Mouse (Mus musculus) embryo, embryonic 11.5 days (tissue): ENCODE measurements around the gene Gm3448.
"Not testable (repeated sequence)": the region's sequence is repeated elsewhere in the genome, so short reads cannot be mapped to it uniquely, and the experiment has no call there.

Source experiments
- DNase-seq: peaks from one replicate; pipeline ENCODE4 v3.0.0-alpha.2; 2012; ENCODE audit warnings: low read depth, low spot score

Gm3448 gene

GRCm38 (mm10) chr17:15041175-15041729 lies at the start of gene Gm3448, which contains the start of the genes Ermard and Tcte3:
Gene Gm3448 (minus strand): TSS chr17:15041537.
Gene Ermard (plus strand): TSS chr17:15041208.
Gene Tcte3 (minus strand): TSS chr17:15041488.
- not testable (repeated sequence) for DNase-seq

- DNase-seq = no peak
Observed at GRCm38 (mm10) chr17:15088591-15089001, 47.3 kb upstream of the Gm3448 start.

DNA sequence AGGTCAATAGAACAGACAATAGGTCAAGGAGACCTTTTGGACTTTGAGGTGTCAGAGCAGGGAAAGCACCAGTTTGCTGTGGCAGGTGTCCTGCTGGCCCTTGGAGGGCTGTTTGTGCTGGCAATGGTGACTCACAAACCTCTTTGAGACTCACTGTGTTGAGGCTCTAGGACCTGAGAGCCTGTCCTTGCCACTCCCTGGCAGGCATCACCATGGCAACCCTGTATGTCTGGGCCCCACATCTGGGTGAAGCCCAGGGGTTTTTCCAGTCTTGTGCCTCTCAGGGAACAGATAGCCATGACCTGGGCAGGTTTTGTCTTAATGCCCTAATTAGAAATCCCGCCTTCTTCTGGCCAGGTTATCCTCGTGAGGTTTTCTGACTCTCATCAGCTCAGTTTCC lies 46.8 kb upstream of the Gm3448 start:
- DNase-seq = no peak

DNA sequence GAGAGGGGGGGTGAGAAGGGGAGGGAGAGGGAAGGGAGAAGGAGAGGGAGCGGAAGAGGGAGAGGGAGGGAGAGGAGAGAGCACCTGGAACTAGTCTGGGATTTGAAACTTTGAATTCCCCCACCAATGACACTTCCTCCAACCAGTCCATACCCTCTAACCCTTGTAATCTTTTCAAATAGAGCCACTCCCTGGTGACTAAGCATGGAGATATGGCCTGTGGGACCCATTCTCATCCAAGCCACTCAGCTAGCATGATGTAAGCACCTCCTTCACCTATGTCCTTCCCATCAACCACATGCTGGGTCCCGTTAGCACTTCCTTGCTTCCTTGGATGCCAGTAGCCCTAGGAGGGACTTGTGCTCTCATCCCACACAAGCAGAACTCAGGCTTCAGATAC lies 43.7 kb upstream of the Gm3448 start:
- no peak for DNase-seq

- no peak for DNase-seq
Observed at GRCm38 (mm10) chr17:15084226-15084848, 43.0 kb upstream of the Gm3448 start.

- DNase-seq = no peak
Observed at GRCm38 (mm10) chr17:15077536-15077935, 36.2 kb upstream of the Gm3448 start.

DNA sequence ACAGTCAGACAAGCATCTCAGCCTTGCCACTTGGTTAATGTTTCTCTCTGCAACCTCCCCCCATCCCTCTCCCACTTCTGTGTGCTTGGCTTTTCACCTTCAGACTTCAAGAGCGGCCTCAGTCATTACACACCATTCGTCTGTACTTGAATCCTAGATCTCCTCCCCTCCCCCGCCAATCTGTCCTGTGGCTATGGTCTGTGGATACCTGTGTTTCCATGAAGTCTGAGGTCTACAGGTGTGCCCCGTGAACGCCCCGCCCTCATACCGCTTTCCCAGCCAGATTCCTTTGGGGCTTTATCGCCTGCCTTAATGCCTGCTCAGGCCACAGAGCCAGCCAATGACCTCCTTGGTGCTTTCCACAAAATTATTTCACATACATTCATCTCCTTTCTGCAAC lies 33.7 kb upstream of the Gm3448 start:
- DNase-seq = no peak

DNA sequence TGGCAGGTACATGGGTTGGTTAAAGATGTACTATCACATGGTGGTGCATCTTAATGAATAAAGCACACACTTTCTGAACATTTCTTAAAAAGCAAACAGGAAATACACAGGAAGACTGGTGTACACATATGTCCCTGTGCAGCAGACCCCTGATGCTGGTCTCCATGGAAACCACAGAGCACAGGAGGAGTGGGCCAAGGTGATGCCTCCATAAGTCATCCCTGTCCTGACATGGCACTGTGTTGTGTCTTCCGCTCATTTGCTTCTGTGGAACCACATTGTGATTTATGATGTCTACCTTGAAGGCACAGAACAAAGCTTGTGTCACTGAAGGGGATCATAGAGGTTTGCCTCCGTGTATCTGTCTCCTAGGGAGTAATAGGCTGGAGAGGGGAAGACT lies 30.9 kb upstream of the Gm3448 start:
- no peak for DNase-seq

- no peak for DNase-seq
Observed at GRCm38 (mm10) chr17:15069124-15069523, 27.8 kb upstream of the Gm3448 start.

GRCm38 (mm10) chr17:15068040-15068792 lies 26.9 kb upstream of the Gm3448 start:
- DNase-seq = no peak

GRCm38 (mm10) chr17:15066911-15067310 lies 25.6 kb upstream of the Gm3448 start:
- DNase-seq = no peak

DNA sequence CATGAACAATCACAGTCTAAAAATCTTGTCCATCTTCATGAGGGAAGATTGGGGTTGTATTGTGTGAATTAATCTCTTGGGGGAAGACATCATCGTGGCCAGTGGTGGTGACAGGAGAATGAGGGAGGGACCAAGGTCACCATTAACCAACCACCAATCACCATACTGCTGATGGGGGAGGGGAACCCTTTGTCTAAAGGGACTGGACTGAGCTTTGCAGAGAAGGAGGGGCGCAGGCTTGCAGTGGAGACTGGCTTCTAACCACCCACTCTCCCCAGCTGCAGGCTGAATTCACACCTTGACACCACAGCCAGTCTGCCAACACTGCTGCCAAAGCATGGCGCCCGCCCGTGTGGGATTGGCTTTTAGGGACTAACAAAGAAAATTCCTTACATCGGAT lies 24.7 kb upstream of the Gm3448 start:
- peak; percentile 36 for DNase-seq

- peak; percentile 70 for DNase-seq
Observed at GRCm38 (mm10) chr17:15065391-15066024, 24.2 kb upstream of the Gm3448 start.

- no peak for DNase-seq
Observed at GRCm38 (mm10) chr17:15060356-15060755, 19.0 kb upstream of the Gm3448 start.

- no peak for DNase-seq
Observed at GRCm38 (mm10) chr17:15059646-15060045, 18.3 kb upstream of the Gm3448 start.

DNA sequence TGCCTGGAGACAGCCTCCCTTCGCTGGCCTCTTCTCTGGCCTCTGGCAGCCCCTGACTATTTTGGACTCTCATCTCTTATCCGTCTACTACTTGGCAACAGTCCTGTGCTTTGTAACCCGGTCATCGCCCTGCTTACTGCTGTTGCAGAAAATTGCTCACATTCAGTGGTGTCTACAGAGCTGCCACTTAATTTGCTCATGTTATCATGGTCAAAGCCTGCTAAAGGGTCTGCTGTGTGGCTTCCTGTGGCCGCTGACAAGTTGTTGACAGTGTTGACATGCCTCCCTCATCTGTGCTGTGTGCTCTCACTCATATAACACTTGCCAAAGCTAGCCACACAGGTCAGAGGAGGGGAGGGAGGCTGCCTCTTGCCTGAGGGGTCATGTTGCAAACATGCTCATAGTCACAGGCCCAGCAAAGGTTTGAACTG lies 16.8 kb upstream of the Gm3448 start:
- no peak for DNase-seq

DNA sequence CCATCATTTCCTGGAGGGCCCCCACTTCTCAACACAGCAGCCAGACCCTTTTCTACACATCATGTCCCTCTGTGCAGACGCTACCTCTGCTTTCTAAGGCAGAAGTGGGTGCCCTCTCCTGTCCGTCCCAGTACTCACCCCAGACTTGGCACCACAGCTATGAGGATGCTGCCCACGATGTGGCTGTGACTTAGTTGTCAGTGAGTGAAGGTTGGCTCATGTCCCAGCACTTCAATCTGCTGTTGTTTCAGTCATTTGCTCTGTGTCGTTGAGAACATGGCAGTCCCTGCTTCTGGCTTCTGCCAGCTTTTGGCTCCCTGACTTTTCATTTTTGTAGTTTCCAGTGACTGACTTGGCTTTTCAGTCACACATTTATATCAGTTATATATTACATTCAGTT lies 14.6 kb upstream of the Gm3448 start:
- no peak for DNase-seq

GRCm38 (mm10) chr17:15053829-15054200 lies 12.5 kb upstream of the Gm3448 start:
- not testable (repeated sequence) for DNase-seq

GRCm38 (mm10) chr17:15053183-15053828 lies 12.0 kb upstream of the Gm3448 start:
- not testable (repeated sequence) for DNase-seq

DNA sequence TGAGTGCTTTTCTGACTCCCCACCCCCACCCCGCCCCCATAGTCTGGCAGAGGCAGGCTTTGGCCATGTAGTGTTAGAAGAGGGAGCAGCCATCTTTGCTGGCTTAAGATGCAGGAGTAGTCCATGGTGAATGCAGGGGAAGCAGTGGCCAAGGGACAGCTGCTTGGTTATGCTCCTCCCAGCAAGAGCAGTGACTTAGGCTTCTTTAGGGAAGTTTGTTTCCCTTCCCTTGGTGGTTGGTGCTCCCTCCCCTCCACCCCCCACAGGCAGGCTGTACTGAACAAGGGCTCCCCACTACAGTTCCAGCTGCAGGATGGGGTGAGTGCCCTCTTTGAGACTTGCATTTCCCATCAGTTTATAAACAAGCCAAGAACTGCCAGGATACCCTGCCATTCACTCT lies 11.4 kb upstream of the Gm3448 start:
- DNase-seq = not testable (repeated sequence)

- DNase-seq = not testable (repeated sequence)
Observed at GRCm38 (mm10) chr17:15050338-15050737, 9.0 kb upstream of the Gm3448 start.

DNA sequence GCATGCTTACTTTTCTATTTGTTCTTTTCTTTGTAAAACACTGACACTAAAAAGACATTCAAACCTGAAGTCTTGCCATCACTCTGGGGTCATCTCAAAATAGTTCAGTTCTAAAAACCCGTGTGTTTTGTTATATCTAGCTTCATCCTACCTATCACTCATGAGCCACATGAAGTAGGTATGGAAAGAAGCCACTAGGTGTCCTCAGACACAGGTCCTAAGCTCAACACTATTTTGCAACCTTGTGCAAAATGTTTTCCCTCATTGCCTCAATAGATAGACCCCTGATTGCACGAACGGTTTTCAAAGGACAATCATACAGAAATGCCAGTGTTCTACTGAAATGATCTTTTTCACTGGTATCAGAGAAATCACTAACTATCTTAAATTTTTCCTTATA lies 882 bp downstream of the Gm3448 start:
- not testable (repeated sequence) for DNase-seq
